ENCODE assay signal across 10 mouse cellular contexts in genomic region chr12:99335628-99336027, GRCm38 (mm10).
DNase-seq lines count a peak whose midpoint lies in the region; ATAC-seq lines count a peak whose summit lies in the region.
"Had no signal": no experiment of that assay in that cellular context is flagged by ENCODE, and none has a peak within 500 bp of the region (broad histone marks: within the 10 kb centered on the region; RNA-seq: fewer than 3 reads in every experiment).

No protein-coding gene starts in this region.

- ATAC-seq in heart, embryonic 16.5 days (replicated peaks; ENCODE audit: extremely low read depth, insufficient read depth, low FRiP score): no peak
- ATAC-seq in midbrain, embryonic 11.5 days (ENCODE audit: low FRiP score): no peak
- ATAC-seq in inflammation-experienced regulatory T-cells, adult 6 months: no peak
- ATAC-seq: liver, embryonic 12.5 days had no signal

- H3K27me3 ChIP-seq in heart, embryonic 16.5 days (ENCODE audit: control insufficient read depth, insufficient read depth, low read length): no peaks in the 10 kb centered on the region
- H3K27me3 ChIP-seq in midbrain, embryonic 10.5 days (ENCODE audit: low read depth, poor library complexity, severe bottlenecking): no peaks in the 10 kb centered on the region
- no peaks in the 10 kb centered on the region for H3K27me3 ChIP-seq in midbrain, embryonic 11.5 days (ENCODE audit: control insufficient read depth, insufficient read depth, low read length)
- H3K27me3 ChIP-seq: liver, embryonic 12.5 days had no signal

- 0 out of 2 replicates have a peak overlapping the region, but pooled peaks have one; percentile 19 for H3K9ac ChIP-seq in heart, embryonic 16.5 days (ENCODE audit: low read length)
- no peak overlapping the region for H3K9ac ChIP-seq in midbrain, embryonic 11.5 days (ENCODE audit: low read length)
- H3K9ac ChIP-seq: liver, embryonic 12.5 days had no signal

- H3K9me3 ChIP-seq in heart, embryonic 16.5 days (replicated peaks; ENCODE audit: control insufficient read depth, low read length): no peaks in the 10 kb centered on the region
- H3K9me3 ChIP-seq in midbrain, embryonic 10.5 days (replicated peaks): no peaks in the 10 kb centered on the region
- no peaks in the 10 kb centered on the region for H3K9me3 ChIP-seq in midbrain, embryonic 11.5 days (ENCODE audit: control insufficient read depth, low read length)
- H3K9me3 ChIP-seq: liver, embryonic 12.5 days had no signal

- peaks cover 5% of the 10 kb centered on the region; the same call in 1 of the 2 replicates for H3K36me3 ChIP-seq in heart, embryonic 16.5 days (ENCODE audit: control insufficient read depth, insufficient read depth)
- peaks cover 38% of the 10 kb centered on the region for H3K36me3 ChIP-seq in midbrain, embryonic 10.5 days
- H3K36me3 ChIP-seq in midbrain, embryonic 11.5 days (ENCODE audit: control insufficient read depth, insufficient read depth, low read length): no peaks in the 10 kb centered on the region

- intact Hi-C loops in heart, postnatal 14 days (cut with DNase I): no loop called here

- WGBS in heart, embryonic 16.5 days: 79% methylated on average over 9 of the region's 9 CpGs
- WGBS in midbrain, embryonic 10.5 days: 89% methylated on average over 9 of the region's 9 CpGs
- WGBS in midbrain, embryonic 11.5 days: 85% methylated on average over 9 of the region's 9 CpGs

- no peak overlapping the region; the same call in 1 of the 2 replicates for H3K4me2 ChIP-seq in heart, embryonic 16.5 days (ENCODE audit: low read depth, low read length)
- no peak overlapping the region for H3K4me2 ChIP-seq in midbrain, embryonic 11.5 days
- H3K4me2 ChIP-seq: liver, embryonic 12.5 days had no signal

- DNase-seq in cerebellum, postnatal 25 days: peak; percentile 56 to 63
- DNase-seq in cerebellum, adult 8-10 months: no peak
- no peak for DNase-seq in heart, postnatal 14 days
- no peak for DNase-seq in midbrain, embryonic 10.5 days (ENCODE audit: low spot score)
- no peak for DNase-seq in midbrain, embryonic 11.5 days (ENCODE audit: low spot score, missing footprints)
- peak; percentile 77 for DNase-seq in fat pad, adult 2 months (ENCODE audit: extremely low read depth, low read depth, low spot score)
- DNase-seq: retina, postnatal 1 day had no signal

- no peak overlapping the region for H3K4me3 ChIP-seq in heart, embryonic 16.5 days (ENCODE audit: low read length)
- H3K4me3 ChIP-seq in midbrain, embryonic 10.5 days: no peak overlapping the region
- no peak overlapping the region for H3K4me3 ChIP-seq in midbrain, embryonic 11.5 days (ENCODE audit: low read depth, low read length)
- H3K4me3 ChIP-seq: liver, embryonic 12.5 days had no signal

- peaks cover 30% of the 10 kb centered on the region for H3K4me1 ChIP-seq in heart, embryonic 16.5 days (ENCODE audit: control insufficient read depth, insufficient read depth, low read length)
- H3K4me1 ChIP-seq in midbrain, embryonic 10.5 days: peaks cover 97% of the 10 kb centered on the region
- H3K4me1 ChIP-seq in midbrain, embryonic 11.5 days (ENCODE audit: control insufficient read depth, insufficient read depth, low read length): peaks cover 53% of the 10 kb centered on the region

- peak overlapping the region; percentile 87 for H3K27ac ChIP-seq in heart, embryonic 16.5 days (ENCODE audit: low read length)
- H3K27ac ChIP-seq in midbrain, embryonic 10.5 days (replicated peaks): peak overlapping the region; percentile 57; the same call in 1 of the 2 replicates
- no peak overlapping the region for H3K27ac ChIP-seq in midbrain, embryonic 11.5 days (ENCODE audit: low read depth, low read length)
- H3K27ac ChIP-seq: liver, embryonic 12.5 days had no signal

Comparison
In these comparisons a context has a peak if more than half of its experiments do, and no peak if none do; other contexts are left out.
1. DNase-seq: peak in cerebellum, postnatal 25 days (2 of 2) and fat pad, adult 2 months (single experiment); none in cerebellum, adult 8-10 months (single experiment), heart, postnatal 14 days (0 of 2), midbrain, embryonic 10.5 days (single experiment) and midbrain, embryonic 11.5 days (single experiment).